Mouse (Mus musculus) adrenal gland, adult 18-20 months (tissue): Measurements from ENCODE around the gene Pcyt2. TPM values are rescaled to one million over a fixed set of nuclear protein-coding genes. Genes with fewer than 3 reads are reported as not detected.

Experiments
- DNase-seq, 2 experiments: peaks; one replicate each; pipeline ENCODE4 v3.0.0; 2021 to 2022; ENCODE audit warnings: low spot score in 2 of 2
- long read RNA-seq, 2 experiments: library from polyadenylated mRNA; stranded (forward); transcript quantifications; one replicate each; pipeline ENCODE4 v2.0.0; 2021
- total RNA-seq, 2 experiments: library from RNA; stranded (reverse); gene quantifications; 1 replicate in 1 of 2; 2 replicates in 1 of 2; pipeline ENCODE4 v1.2.3; 2021

The Pcyt2 gene
- 100 to 1,000 TPM; 300 to 301 TPM for total RNA-seq
- long read RNA-seq, experiment 1, transcript Pcyt2-203 (13 exons, 1,486 nt): minor isoform, 27 of 440 reads
- long read RNA-seq, experiment 1, transcript Pcyt2-201 (14 exons, 1,881 nt): major isoform, 199 of 440 reads
- long read RNA-seq, experiment 1, partial matches to known transcripts: 26 of 440 reads
- long read RNA-seq, experiment 1, other reads (novel, unspliced or antisense): 184 of 440 reads
- long read RNA-seq, experiment 2, transcript Pcyt2-201 (14 exons, 1,881 nt): major isoform, 420 of 678 reads
- long read RNA-seq, experiment 2, transcript Pcyt2-203 (13 exons, 1,486 nt): minor isoform, 32 of 678 reads
- long read RNA-seq, experiment 2, partial matches to known transcripts: 65 of 678 reads
- long read RNA-seq, experiment 2, other reads (novel, unspliced or antisense): 156 of 678 reads

GRCm38 (mm10) chr11:120617519-120618112, at the start of gene Pcyt2:
Pcyt2 (minus strand) TSS chr11:120617936.
- peak; percentile 94 for DNase-seq

GRCm38 (mm10) chr11:120666617-120667016, 48.9 kb upstream of the Pcyt2 start:
- DNase-seq: no peak

DNA sequence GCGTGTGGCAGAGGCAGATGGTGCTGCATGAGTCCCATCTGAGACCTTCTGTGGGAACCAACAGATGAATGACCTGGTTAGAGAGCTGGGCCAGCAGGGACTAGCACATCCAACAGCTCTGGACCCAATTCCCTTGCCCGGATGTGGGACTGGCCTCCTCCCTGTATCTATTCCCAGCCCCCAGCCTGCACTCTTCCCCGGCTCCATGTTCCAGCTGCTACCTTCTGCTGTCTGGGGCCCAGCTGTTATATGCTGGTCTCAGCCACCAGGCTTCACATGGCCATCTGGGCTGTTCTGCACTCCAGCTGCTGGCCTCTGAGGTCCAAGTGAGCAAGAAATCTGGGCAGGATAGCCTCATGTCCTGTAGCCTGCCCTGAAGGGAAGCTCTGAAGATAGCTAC, 47.7 kb upstream of the Pcyt2 start:
- DNase-seq: no peak

GRCm38 (mm10) chr11:120663714-120664113, 46.0 kb upstream of the Pcyt2 start:
- no peak for DNase-seq

DNA sequence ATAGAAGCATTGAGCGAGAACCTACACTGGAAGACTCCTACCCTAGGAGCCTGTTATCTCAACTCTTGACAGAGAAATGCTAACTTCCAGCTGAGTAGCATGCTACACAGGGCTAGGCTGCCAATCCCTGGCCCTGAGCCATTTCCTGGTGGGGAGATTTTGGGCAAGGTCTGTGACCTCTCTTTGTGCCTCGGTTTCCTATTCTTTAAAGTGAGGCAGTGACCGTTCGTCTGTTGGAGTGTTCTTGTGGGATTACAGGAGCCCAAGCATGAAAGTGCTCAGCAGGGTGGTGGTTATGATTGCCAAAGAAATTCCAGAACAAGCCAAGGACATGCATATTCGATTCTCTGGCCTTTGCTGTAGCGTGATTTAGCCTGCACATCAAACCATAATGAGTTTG, 45.0 kb upstream of the Pcyt2 start:
- no peak for DNase-seq

- DNase-seq: peak in 1 of 2 experiments; percentile 28
Observed at GRCm38 (mm10) chr11:120661076-120661460, 43.3 kb upstream of the Pcyt2 start, which contains the start of gene Notum. Notum (minus strand) TSS chr11:120661175.

DNA sequence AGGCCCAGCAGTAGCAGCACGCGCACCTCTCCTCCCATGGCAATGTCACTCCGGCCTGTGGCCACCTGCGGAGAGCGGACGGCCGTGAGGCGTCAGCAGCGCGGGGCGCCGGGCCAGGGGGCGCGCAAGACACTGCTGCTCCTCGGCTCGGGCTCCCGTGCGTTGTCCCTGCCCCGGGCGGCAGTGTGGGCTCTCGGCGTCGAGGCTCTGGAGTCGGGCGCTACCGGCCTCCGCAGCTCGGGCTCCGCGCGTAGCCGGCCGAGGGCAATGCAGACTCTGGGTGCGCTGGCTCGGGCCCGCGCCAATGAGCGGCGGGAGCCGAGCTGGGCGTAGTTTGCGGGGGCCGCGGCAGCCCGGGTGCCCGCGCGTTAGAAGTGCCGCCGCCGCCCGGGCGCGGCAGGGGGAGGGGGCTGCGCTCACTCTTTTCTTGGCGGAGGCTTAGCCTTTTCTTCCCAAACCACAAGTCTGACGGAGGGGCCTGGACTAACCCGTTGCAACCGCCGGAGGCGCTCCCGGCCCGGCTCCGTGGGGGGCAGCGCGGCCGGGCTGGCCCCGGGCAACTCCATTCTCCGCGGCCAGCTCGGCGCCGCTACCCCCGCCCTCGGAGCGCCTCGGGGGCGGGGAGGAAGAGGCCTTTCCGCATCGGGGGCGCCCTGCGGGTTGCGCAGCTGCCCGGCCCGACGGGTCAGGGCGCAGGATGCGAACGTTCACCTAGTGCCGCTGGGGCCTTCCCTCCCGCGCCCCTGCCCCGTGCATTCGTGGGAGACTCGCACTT, 42.8 kb upstream of the Pcyt2 start:
- peak; percentile 38 to 40 for DNase-seq

GRCm38 (mm10) chr11:120659509-120660300, 42.0 kb upstream of the Pcyt2 start:
- peak in 1 of 2 experiments; percentile 17 for DNase-seq

DNA sequence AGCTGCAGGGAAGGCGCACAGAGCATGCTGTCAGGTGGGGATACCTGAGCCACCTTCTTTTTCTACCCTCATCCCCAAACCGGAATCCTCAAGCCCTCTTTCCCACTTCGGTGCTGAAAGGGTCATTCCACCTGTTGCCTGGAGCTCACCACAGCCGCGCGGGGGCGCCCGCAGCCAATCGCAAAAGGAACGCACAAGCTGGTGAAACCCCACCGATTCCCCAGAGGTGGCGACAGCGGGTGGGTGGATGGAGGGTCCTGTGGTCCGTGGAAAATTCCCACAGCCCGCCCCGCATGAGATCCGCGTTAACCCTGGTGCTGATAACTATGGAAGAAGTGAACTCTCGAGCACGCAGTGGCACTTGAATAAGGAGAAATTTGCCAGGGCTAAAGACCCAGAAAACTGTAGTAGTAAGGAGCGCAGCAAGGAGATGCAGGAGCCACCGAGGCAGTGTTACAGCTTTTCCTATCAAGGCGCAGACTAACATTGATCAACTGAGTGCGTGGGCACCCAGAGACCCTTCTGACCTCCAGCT, 41.2 kb upstream of the Pcyt2 start:
- DNase-seq: peak; percentile 78 to 82

DNA sequence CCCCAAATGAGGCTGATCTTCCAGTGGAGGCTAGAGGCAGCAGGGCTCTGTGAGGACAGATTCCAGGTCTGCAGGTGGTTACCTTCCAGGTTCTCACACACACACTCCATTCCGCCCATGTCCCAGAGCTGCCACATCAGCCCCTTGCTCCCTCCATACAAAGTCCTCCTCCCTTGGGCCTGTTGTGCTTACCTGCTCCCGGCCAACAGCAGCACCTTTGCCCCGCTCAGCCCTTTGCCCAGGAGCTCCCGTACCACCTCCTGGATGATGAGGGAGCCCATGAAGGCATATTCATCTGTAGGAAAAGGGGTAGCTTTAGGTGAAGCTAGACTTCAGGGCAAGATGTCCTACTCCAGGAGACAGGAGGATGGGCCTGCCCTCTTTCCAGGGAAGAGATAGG, 39.6 kb upstream of the Pcyt2 start:
- DNase-seq: no peak

DNA sequence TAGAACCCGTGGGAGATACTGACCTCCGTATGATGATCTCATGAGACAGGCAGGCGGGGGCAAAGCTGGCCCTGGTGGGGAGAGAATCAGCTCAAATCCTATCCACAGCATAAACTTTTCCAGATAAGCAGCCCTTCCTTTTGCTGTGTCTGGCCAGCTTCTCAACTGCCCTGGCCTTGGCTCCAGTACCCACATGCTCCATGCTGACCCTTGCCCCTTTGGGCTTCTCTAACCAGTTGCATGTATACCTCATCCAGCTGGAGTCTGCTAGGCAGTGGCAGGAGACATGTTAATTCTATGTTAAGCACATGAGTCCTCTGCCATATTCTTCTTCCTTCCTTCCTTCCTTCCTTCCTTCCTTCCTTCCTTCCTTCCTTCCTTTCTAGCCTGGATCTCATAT, 37.0 kb upstream of the Pcyt2 start:
- DNase-seq: no peak

DNA sequence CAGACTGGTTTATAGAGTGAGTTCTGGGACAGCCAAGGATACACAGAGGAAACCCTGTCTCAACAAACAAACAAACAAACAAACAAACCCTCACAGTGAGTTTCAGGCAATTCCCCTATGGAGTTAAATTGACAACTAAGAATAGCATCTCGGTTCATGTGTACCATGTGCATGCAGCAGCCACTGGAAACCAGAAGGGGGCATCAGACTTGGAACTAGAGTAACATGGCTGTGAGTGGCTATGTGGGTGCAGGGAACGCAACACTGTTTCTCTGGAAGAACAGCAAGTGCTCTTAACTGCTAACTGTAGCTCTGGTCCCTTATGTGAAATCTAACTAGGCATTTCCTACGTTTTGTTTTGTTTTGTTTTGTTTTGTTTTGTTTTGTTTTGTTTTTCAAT, 34.1 kb upstream of the Pcyt2 start:
- DNase-seq: no peak

- no peak for DNase-seq
Observed at GRCm38 (mm10) chr11:120648001-120648476, 30.3 kb upstream of the Pcyt2 start, which contains the start of gene Myadml2. Myadml2 (minus strand) TSS chr11:120648158.

GRCm38 (mm10) chr11:120647047-120647830, 29.5 kb upstream of the Pcyt2 start:
- DNase-seq: no peak

- peak; percentile 85 to 89 for DNase-seq
Observed at GRCm38 (mm10) chr11:120643601-120643987, 25.9 kb upstream of the Pcyt2 start, which contains the start of gene Pycr1. Pycr1 (minus strand) TSS chr11:120643769.

DNA sequence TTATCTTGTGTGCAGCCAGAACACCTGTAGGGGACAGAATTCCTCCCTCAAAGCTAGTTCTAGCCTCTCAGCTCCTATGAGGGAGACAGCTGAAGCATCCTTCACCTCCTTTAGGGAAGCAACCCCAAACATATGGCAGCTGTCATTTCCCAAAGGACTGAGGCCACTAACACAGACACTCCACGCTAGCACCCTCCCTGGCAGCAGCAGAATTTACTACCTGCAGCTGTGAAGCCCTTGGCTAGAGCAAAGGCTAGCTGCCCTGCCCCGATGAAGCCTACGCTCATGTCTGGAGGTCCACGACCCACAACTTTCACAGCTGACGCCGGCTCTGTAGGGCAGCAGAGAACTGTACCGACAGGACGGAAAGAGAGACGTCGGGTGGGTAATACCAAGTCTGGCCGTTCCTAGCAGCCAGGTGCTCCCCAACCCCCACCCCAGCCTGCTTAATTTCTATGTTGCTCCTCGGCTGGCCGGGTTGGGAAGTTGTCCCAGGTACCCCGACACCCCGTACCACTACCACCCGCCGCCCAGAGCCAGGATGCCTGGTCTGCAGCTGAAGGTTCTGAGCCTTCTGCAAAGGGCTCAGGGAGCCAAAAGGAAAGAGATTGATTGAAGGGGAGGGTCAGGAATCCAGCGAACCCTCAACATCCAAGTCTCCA, 25.3 kb upstream of the Pcyt2 start:
- DNase-seq: no peak

GRCm38 (mm10) chr11:120641869-120642268, 24.1 kb upstream of the Pcyt2 start:
- DNase-seq: no peak

DNA sequence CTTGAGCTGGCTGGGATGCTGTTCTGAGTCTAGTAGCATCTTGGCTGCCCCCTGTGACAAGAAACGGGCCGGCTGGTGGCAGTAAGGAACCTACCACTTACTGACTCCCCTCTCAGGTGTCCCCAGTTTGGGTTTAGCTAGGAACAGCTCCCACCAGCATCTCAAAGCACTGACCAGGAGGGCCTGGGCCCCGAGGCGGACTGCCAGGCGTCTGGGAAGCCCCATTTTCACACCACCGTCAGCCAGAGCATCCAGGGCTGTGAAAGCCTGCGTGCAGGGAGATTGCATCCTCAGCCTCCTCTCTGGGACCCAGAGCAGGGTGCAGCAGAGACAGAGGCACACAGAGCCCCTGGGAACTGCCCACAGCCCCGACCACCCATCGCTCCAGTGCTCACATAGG, 23.5 kb upstream of the Pcyt2 start:
- no peak for DNase-seq

DNA sequence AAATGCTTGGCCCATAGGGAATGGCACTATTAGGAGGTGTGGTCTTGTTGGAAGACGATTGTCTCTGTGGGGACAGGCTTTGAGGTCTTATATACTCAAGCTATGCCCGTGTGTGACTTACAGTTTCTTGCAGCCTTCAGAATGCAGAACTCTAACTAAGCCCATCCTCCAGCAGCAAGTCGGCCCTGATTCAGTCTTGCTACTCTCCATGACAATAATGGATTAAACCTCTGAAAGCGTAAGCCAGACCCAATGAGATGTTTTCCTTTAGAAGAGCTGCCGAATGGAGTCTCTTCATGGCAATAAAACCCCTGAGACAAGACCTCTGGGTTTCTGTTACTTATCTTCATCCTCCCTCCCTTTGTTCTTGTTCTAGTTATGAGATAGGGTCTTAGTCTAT, 17.1 kb upstream of the Pcyt2 start:
- no peak for DNase-seq
